Mouse (Mus musculus) 3134 (cell line): ENCODE measurements around the gene Slc44a5.
A peak's percentile ranks its signal among the peaks of the same experiment; 100 is the strongest.

ENCODE experiments used
- DNase-seq: peaks from one replicate; pipeline ENCODE4 v3.0.0-alpha.2; 2011; ENCODE audit warnings: low spot score; ENCODE audit not compliant: insufficient read length; ENCODE audit errors: extremely low read depth

The Slc44a5 gene

DNA sequence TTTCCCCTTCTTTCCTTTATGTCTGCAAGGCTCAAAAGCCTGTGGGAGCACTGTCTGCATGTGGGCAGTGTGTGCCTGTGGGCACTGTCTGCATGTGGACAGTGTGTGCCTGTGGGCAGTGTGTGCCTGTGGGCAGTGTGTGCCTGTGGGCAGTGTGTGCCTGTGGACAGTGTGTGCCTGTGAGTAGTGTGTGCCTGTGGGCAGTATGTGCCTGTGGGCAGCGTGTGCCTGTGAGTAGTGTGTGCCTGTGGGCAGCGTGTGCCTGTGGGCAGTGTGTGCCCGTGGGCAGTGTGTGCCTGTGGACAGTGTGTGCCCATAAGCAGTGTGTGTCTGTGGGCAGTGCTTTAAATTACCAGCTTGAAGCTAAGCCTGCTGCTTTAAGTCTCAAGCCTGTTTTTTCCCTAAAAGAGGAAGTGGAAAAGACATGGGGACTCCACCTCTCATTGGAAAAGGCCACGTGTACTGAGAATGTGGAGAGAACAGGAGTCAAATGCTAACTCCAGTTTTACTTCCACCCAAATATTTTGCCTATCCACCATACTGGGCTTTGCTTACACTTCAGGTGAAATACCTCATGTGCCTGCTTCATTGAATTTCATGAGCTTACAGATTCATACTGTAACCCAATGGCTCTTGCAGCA, 315.3 kb downstream of the Slc44a5 start:
- no peak for DNase-seq

DNA sequence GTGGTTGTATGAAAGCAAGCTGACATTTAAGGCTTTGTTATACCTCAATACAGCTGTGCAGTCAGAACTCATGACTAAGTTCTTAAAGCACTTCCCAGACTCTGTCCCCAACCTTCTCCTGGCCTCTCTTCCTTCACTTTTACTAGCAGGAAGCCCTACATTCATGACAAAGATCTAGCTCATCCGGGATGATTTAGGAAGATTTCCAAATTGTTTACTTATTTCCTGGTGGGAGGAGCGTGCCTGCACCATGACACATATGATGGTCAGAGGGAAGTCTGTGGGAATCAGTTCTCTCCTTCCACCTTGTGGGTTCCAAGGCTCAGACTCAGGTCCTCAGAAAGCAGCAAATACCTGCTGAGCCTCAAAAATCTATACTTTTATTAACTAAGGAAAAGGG, 317.1 kb downstream of the Slc44a5 start:
- no peak for DNase-seq

DNA sequence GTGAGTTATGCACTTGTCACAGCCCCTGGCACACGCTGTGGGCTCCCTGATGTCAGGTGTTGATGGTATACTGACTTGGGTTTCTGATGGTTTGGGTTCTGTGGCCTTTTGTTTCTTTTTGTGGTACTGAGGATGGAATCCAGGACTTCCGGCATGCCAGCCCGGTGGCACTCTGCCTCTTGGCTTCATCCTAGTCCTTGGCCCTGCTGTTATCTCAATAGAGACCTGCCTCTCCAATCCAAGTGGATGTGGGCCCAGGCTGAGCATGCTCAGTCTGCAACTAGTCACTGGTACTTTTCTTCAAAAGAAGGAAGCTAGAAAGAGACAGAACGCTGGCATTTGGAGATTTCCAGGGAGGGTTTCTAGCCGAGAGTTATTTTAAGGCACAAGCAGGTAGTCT, 318.9 kb downstream of the Slc44a5 start:
- DNase-seq = peak; percentile 33

DNA sequence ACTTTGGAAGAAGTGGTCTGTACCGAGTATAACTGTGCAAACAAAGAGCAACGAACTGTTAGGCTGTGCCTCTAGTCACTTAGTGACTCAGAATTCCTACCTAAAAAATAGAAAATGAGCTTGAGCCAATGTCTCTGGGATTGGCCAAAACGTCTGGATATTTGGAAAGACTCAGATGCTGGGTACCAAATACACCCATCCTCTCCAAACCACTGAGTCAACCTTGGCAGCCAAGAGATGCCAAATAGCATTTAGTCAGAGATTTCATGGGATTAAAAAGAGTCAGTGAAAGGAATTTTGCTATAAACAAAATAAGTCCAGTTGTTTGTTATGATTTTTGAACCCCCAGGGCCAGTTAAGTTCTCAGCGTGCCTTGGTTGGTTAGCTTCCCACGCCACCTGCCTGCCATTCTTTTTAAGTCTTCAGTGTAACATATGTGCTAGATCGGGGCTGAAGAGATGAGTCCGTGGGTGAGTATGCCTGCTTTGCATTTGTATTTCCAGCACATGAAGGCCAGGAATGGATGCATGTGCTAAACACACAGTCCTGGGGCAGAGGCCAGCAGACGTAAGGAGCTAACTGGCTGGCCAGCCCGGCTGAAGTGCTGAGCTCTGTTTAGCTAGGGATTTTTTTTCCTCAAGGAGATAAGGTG, 320.7 kb downstream of the Slc44a5 start:
- no peak for DNase-seq

DNA sequence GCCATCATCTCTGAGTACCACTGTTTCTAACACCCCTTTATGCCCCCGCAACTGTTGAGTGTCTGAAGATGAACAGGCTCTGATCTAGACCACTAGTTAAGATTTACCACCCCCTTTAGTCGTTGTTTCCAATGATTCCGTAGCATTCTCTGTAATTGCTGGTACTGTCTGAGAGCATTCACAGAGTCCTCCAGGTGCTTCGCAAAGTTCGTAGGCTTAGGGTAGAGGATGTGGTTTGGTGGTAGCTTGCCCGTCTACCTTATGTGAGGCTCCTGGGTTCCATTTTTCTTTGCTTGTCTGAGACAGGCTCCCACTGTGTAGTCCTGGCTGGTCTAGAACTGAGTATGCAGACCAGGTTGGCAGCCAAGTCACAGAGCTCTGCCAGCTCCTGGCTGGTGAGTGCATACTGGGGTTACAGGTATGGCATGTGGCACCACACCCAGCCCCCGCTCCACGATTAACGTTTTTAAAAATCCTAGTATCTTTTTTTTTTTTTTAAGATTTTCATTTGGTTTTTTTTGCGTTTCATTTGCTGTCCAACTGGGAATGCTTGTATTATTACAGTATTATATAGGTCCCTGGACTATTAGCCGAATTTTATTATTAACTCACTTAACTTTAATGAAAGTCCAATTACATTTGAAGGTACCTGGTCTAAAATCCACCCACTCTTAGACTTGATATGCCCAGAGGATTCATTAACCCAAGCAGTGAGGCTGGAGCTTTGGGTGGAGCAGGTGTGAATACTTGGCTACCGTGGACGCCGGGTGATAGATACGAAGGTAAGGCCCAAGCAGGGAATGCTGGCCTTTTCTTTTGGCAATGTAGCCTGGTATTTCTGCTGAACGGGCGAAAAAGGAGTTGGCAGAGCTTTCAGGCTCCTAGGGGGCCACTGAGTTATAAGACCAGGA, 321.9 kb downstream of the Slc44a5 start:
- no peak for DNase-seq

DNA sequence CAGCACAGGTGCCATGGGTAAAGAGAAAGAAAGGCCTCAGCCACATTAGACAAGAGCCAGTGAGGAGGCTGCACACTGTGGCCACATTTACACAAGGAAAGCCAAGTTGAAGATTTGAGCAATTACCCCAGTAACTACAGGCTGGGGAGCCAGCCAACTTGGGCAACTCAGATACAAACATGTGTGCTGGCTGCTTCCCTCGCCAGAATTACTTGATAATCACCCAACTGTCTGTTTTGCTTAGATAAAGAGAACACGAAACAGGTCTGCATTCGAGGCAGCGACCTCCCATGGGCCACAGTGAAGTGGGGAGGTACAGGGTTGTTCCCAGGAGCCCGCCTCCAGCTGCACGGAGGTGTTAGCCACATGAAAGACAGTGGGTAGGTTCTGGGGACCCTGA, 324.3 kb downstream of the Slc44a5 start:
- no peak for DNase-seq

DNA sequence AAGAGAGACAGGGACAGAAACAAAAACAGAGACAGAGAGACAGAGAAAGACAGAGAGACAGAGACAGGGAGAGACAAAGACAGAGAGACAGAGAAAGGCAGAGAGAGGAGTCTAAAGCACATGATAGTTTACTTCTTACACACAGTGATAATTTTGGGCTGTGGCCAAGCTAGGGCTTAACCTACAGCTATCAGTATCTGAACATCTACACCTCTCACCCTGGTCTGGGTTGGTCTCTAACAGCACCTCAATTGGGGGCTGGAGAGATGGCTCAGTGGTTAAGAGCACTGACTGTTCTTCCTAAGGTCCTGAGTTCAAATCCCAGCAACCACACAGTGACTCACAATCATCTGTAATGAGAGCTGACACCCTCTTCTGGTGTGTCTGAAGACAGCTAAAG, 325.3 kb downstream of the Slc44a5 start:
- DNase-seq = no peak

DNA sequence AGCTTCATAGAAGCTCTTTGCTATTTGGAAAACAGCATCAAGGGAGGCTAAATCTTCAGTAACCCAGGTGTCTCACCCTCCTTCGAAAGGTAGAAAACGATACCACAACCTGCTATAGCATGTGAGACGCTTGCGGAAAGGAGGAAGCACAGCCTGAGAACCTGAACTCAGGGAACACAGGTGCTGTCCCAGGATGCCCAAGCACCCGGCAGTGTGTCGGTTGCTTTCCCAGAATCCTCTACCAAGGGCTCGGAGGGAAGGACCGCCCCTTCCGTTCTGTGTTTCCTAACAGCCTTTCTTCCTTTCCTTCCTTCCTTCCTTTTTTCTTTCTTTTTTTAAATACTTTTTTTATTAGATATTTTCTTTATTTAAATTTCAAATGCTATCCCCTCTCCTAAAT, 326.8 kb downstream of the Slc44a5 start:
- DNase-seq = no peak

DNA sequence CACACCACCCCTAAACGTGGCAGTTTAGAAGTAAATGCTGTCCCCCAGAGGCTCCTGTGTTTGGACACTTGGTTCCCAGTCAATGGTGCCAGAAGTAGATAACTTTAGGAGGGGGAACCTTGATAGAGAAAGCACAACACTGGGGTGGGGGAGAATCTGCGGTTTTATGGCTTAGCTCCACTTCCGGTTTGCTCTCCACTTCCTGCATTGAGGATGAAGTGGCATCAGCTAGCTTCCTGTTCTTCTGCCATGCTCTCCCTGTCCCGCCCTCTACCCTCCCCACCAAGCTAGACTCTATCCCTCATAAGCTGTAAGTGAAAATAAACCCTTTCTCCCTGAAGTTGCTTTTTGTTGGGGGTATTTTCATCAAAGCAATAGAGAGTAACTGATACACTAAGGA, 327.9 kb downstream of the Slc44a5 start:
- no peak for DNase-seq

DNA sequence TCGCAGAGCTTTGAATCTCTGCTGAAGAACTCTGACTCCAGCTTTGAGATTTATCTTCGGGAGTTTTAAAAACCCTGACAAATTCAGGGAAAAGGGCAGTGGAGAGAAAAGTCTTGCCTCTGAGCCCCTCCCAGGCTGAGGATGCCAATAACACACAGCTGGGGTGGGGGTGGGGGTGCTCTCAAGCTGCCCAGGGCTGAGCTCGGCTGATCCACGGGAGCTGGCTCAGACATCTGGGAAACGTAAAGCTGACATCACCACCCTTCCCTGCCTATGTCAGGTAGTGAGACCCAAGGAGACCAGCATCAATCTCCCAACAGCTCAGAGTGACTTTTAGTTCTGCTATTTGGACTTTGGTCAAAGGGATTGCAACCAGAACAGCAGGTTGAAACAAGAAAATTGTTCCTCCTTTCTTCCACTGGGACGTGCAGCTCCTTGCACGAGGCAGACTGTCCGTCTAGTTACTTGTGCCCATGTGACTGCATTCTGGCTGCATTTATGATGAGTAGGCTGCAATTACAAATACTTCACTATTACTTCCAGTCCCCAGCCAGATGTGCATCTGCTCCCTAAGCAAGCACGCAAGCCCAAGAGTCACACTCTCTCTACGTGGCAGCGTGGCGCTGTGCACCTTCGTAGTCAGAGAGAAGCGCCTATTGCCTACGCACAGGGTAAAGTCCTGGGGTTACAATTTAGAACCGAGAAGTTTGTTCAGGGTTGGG, 332.1 kb downstream of the Slc44a5 start:
- DNase-seq = no peak

DNA sequence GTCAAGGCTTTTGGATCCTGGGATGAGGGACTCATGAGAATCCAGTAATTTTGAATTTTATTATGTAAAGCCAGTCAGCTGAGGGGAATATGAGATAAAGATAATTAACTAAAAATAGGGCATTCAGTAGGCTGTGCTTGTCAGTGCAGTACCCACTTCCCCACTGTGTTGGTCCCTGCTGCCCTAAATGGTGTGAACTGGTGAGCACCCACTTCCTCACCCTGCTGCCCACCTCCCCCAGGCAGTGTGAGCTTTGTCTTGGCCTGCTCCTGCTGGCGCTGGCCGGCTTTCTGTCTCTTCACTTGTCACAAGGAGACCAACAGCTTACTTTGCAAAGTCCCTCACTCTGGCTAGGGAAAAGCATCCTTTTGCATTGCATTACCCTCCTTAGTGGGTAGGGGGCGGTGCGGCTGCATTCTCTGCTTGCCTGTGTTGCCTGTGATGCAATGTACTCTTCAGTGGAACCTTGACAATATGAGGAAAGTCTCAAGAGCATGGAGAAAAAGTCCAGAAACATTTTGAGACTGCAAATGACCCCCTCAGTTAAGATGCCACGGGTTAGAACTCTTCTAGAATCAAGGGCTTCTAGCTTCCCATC, 344.5 kb downstream of the Slc44a5 start:
- DNase-seq = no peak
